10 mouse cellular contexts compared by ENCODE assay signal in the genomic region with DNA sequence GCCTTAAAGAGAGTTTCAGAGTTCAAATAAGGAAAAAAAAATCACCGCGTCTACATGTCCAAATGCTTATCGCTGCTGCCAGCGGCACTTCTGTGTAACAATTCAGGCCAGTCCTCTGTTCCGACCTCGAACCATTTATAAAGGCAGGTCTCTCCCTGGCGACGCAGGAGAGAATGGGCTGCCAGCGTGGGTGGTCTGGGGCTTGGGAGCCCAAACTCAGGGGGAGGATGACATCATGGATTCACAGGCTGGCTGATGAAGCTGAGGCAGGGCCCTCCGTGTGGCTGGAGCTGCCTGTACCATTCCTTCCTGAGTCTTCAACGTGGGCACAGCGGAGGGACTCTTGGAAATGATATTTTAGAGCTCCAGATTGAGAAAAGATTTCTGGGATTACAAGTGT.
DNase-seq lines count a peak whose midpoint lies in the region; ATAC-seq lines count a peak whose summit lies in the region.
"Had no signal": no experiment of that assay in that cellular context is flagged by ENCODE, and none has a peak within 500 bp of the region (broad histone marks: within the 10 kb centered on the region; RNA-seq: fewer than 3 reads in every experiment).

No protein-coding gene starts in this region.

- no peaks in the 10 kb centered on the region for H3K9me3 ChIP-seq in heart, embryonic 10.5 days
- H3K9me3 ChIP-seq in heart, embryonic 16.5 days (replicated peaks; ENCODE audit: control insufficient read depth, low read length): no peaks in the 10 kb centered on the region

- ATAC-seq in heart, embryonic 16.5 days (replicated peaks; ENCODE audit: extremely low read depth, insufficient read depth, low FRiP score): no peak

- no peaks in the 10 kb centered on the region for H3K36me3 ChIP-seq in heart, embryonic 10.5 days
- no peaks in the 10 kb centered on the region for H3K36me3 ChIP-seq in heart, embryonic 16.5 days (ENCODE audit: control insufficient read depth, insufficient read depth)

- DNase-seq in heart, embryonic 10.5 days (ENCODE audit: low spot score): peak; percentile 81
- DNase-seq in heart, adult 11 months: no peak
- DNase-seq in embryo, embryonic 10 days (ENCODE audit: low spot score): peak; percentile 90
- peak; percentile 24 for DNase-seq in lung, postnatal 14 days
- peak; percentile 23 for DNase-seq in right cerebral cortex, postnatal 4 days
- DNase-seq in layer of hippocampus, adult 11-12 months (ENCODE audit: low spot score): no peak
- no peak for DNase-seq in spleen, postnatal 14 days (ENCODE audit: low spot score in 2 of 2)

- peak overlapping the region; percentile 56; the same call in 1 of the 2 replicates for H3K9ac ChIP-seq in heart, embryonic 16.5 days (ENCODE audit: low read length)

- peaks cover 7% of the 10 kb centered on the region; the same call in 1 of the 2 replicates for H3K4me1 ChIP-seq in heart, embryonic 10.5 days
- 0 out of 2 replicates have a peak, but pooled peaks cover 2% of the 10 kb centered on the region for H3K4me1 ChIP-seq in heart, embryonic 16.5 days (ENCODE audit: control insufficient read depth, insufficient read depth, low read length)

- H3K27me3 ChIP-seq in heart, embryonic 10.5 days (ENCODE audit: insufficient read depth, poor library complexity, severe bottlenecking): no peaks in the 10 kb centered on the region; the same call in 1 of the 2 replicates
- H3K27me3 ChIP-seq in heart, embryonic 16.5 days (ENCODE audit: control insufficient read depth, insufficient read depth, low read length): no peaks in the 10 kb centered on the region
- H3K27me3 ChIP-seq: CH12.LX had no signal

- 0 out of 2 replicates have a peak overlapping the region, but pooled peaks have one; percentile 8 for H3K4me3 ChIP-seq in heart, embryonic 10.5 days
- H3K4me3 ChIP-seq in heart, embryonic 16.5 days (ENCODE audit: low read length): no peak overlapping the region
- H3K4me3 ChIP-seq: left cerebral cortex, adult 2 months had no signal

- peak overlapping the region; percentile 42; the same call in 1 of the 2 replicates for H3K4me2 ChIP-seq in heart, embryonic 16.5 days (ENCODE audit: low read depth, low read length)

- WGBS in heart, embryonic 10.5 days: 40% methylated on average over 12 of the region's 12 CpGs
- WGBS in heart, embryonic 16.5 days: 26% methylated on average over 12 of the region's 12 CpGs

- H3K27ac ChIP-seq in heart, embryonic 10.5 days: peak overlapping the region; percentile 47; the same call in 1 of the 2 replicates
- H3K27ac ChIP-seq in heart, embryonic 16.5 days (ENCODE audit: low read length): no peak overlapping the region
- H3K27ac ChIP-seq: left cerebral cortex, adult 2 months had no signal

Comparison
In these comparisons a context has a peak if more than half of its experiments do, and no peak if none do; other contexts are left out.
1. DNase-seq: peak in heart, embryonic 10.5 days (single experiment), embryo, embryonic 10 days (single experiment), lung, postnatal 14 days (single experiment) and right cerebral cortex, postnatal 4 days (single experiment); none in heart, adult 11 months (single experiment), layer of hippocampus, adult 11-12 months (single experiment) and spleen, postnatal 14 days (0 of 2).